Mouse (Mus musculus) megakaryocyte, embryonic 14.5 days (primary cell): Measurements from ENCODE around the gene Inka2. TPM values are rescaled to one million over a fixed set of nuclear protein-coding genes. Genes with fewer than 3 reads are reported as not detected.
"Not testable (repeated sequence)": the region's sequence is repeated elsewhere in the genome, so short reads cannot be mapped to it uniquely, and the experiment has no call there.

Experiments used
- H3K27me3 ChIP-seq: replicated peaks from 2 replicates; pipeline ENCODE3; 2012; ENCODE audit warnings: inconsistent platforms
- H3K36me3 ChIP-seq: replicated peaks from 2 replicates; pipeline ENCODE3; 2012; ENCODE audit warnings: low read length, inconsistent platforms, mixed read lengths
- H3K4me1 ChIP-seq: 2 replicates; pipeline ENCODE4 v1.6.1; 2012; ENCODE audit warnings: inconsistent platforms
- H3K4me3 ChIP-seq: replicated peaks from 2 replicates; pipeline ENCODE3; 2012; ENCODE audit warnings: moderate library complexity, mild to moderate bottlenecking, inconsistent platforms
- H3K9me3 ChIP-seq: 2 replicates; pipeline ENCODE4 v1.6.1; 2012; ENCODE audit warnings: inconsistent platforms
- FLI1 ChIP-seq: IDR thresholded peaks from 2 replicates; pipeline ENCODE4 v1.6.1; 2012; ENCODE audit warnings: low read length, inconsistent platforms, mixed read lengths
- GATA1 ChIP-seq: IDR thresholded peaks from 3 replicates; pipeline ENCODE4 v1.6.1; 2012; ENCODE audit warnings: mixed read lengths, low read length, inconsistent platforms, borderline replicate concordance
- polyA plus RNA-seq: library from polyadenylated mRNA; stranded (reverse); fragments of >175 nt; gene quantifications from 2 replicates; pipeline ENCODE4 v1.2.3, GENCODE M21; 2012; ENCODE audit warnings: low replicate concordance; ENCODE audit not compliant: insufficient read depth

Gene Inka2
- polyA plus RNA-seq, 1 experiment = 4.4 TPM

- no peaks in the 10 kb centered on the region for H3K9me3 ChIP-seq
- peaks cover 40% of the 10 kb centered on the region for H3K27me3 ChIP-seq
- H3K4me1 ChIP-seq = peaks cover 65% of the 10 kb centered on the region
- no peaks in the 10 kb centered on the region for H3K36me3 ChIP-seq
- H3K4me3 ChIP-seq = peak overlapping the region; percentile 19
- TF ChIP-seq FLI1 = no peak
- no peak for TF ChIP-seq GATA1
These were observed 7.8 kb upstream of the Inka2 start for GRCm38 (mm10) chr3:105696387-105697147.

DNA sequence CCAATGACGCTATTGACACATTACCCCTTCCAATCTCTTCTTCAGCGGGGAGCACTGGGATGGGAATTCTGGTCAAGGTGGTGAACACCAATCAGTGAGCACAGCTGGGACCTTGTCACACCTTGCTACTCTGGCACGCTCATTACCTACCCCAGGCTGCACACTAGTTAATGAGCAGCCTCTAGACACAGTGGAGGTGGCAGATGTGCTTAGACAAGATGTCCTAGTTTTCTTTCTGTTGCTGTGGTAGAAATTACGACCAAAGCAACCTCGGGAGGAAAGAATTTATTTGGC is 7.3 kb upstream of the Inka2 start:
- Histone ChIP-seq H3K36me3 (no peaks in the 10 kb centered on the region), H3K4me3 (no peak overlapping the region), H3K27me3 (peaks cover 38% of the 10 kb centered on the region), H3K9me3 (no peaks in the 10 kb centered on the region), H3K4me1 (peaks cover 70% of the 10 kb centered on the region)
- TF ChIP-seq GATA1 = no peak
- no peak for TF ChIP-seq FLI1

DNA sequence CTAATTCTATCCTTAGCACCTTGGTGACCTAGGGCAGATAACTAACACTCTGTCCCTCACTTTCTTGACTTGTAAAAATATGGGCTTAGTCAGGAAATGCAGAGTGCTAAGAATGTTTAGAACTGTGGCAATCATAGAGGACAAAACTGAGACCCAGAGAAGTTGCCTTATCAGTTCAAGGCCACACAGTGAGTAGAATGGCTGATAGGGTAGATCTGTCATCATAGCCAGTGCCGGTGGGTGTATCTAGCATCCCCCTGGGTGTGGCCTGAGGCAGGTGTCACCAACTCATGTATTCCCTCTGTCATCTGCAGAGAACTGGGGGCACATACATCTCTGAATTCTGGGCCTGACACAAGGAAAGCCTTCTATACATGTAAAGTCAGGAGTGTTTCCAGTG is 6.1 kb upstream of the Inka2 start:
- Histone ChIP-seq H3K9me3 (no peaks in the 10 kb centered on the region), H3K36me3 (no peaks in the 10 kb centered on the region), H3K4me1 (peaks cover 80% of the 10 kb centered on the region), H3K27me3 (peaks cover 34% of the 10 kb centered on the region), H3K4me3 (peak overlapping the region; percentile 0)
- TF ChIP-seq GATA1 = no peak
- no peak for TF ChIP-seq FLI1

DNA sequence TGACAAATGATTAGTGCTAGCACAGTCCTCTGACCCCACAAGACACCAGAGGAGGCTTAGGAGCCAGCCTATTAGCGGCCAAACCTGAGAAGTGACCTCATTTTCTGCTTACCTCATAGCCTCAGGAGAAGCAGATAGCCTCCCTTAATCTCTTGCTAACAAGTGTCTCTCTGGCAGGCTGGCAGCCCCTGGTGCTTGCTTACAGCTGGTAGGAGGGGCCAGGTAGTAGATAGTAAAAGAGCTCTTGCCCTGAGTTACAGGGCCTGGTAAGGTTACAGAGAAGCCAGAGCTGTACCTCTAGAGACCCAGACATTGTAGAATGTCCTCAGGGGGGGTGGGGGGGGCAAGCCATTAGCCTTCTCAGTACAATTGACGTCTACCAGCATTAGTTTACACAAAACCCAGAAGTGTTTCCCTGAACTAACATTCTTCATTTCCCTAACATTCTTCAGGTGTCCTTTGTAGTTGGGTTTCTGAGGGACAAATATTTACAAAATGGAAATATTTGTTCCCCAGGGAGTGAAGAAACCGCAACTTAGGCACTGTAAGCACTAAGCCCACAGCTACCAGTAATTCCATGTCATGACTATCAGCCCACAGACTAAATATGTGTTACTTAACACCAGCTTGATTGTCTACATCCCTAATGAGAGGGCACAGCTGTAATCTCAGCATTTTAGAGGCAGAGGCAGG is 5.0 kb upstream of the Inka2 start:
- H3K4me1 ChIP-seq = peaks cover 83% of the 10 kb centered on the region
- H3K4me3 ChIP-seq = no peak overlapping the region
- no peaks in the 10 kb centered on the region for H3K36me3 ChIP-seq
- H3K9me3 ChIP-seq = no peaks in the 10 kb centered on the region
- no peak for TF ChIP-seq FLI1
- H3K27me3 ChIP-seq = peaks cover 24% of the 10 kb centered on the region

- H3K36me3 ChIP-seq, H3K9me3 ChIP-seq: not testable (repeated sequence)
- H3K4me1 ChIP-seq = peaks cover 87% of the 10 kb centered on the region
- peak overlapping the region; percentile 91 for H3K4me3 ChIP-seq
- H3K27me3 ChIP-seq = peaks cover 22% of the 10 kb centered on the region
These were observed 3.6 kb upstream of the Inka2 start for GRCm38 (mm10) chr3:105700786-105701185.

DNA sequence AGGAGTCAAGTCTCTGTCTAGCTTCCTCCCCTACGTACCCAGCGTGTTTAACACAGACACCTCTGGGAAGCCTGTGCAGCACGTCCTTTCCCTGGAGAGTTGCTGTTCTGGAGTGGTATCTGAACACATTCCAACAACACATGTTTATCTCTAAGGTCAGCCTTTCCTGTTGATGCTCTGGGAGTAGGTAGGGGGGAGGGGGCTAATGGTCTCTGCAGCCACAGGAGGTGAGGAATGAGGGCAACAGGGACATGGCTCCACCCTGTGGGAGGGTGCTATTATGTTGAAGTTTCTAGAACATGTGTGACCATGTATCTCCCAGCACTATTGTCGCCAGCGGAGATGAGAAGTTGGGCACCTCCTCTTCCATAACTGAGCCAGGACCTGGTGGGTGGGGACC is 3.0 kb upstream of the Inka2 start:
- no peak for TF ChIP-seq GATA1
- no peak for TF ChIP-seq FLI1
- Histone ChIP-seq H3K4me1 (peaks cover 87% of the 10 kb centered on the region), H3K27me3 (peaks cover 21% of the 10 kb centered on the region), H3K9me3 (no peaks in the 10 kb centered on the region), H3K36me3 (peaks cover 4% of the 10 kb centered on the region), H3K4me3 (peak overlapping the region; percentile 91)

- Histone ChIP-seq H3K4me3 (peak overlapping the region; percentile 24), H3K27me3 (peaks cover 17% of the 10 kb centered on the region), H3K36me3 (peaks cover 19% of the 10 kb centered on the region), H3K4me1 (peaks cover 94% of the 10 kb centered on the region), H3K9me3 (no peaks in the 10 kb centered on the region)
- TF ChIP-seq FLI1 (no peak), GATA1 (no peak)
These were observed 828 bp upstream of the Inka2 start for GRCm38 (mm10) chr3:105703571-105703970.

GRCm38 (mm10) chr3:105705061-105705549 is 706 bp downstream of the Inka2 start:
- Histone ChIP-seq H3K27me3 (peaks cover 19% of the 10 kb centered on the region), H3K4me3 (peak overlapping the region; percentile 95), H3K9me3 (no peaks in the 10 kb centered on the region), H3K36me3 (peaks cover 31% of the 10 kb centered on the region), H3K4me1 (peaks cover 93% of the 10 kb centered on the region)
- TF ChIP-seq FLI1 (no peak), GATA1 (no peak)

DNA sequence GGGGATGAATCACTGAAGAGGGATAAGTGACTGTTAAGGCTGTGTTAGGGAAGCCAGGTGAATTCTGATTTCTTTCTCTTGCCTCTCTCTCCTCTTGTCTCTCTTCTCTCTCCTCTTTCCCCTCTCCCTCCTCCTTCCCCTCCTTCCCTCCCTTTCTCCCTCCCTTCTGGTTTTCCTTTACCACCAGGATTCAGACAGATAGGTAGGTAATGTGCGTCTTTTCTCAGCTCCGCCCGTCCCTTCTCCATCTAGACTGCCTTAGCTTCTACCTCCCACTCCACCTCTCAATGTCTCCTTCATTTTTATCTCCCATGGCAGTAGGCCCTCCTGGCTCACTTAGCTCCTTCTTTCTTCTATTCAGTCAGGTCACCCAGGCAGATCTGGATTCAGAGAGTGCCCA is 1.2 kb downstream of the Inka2 start:
- H3K36me3 ChIP-seq = peaks cover 35% of the 10 kb centered on the region
- peaks cover 19% of the 10 kb centered on the region for H3K27me3 ChIP-seq
- H3K4me1 ChIP-seq = peaks cover 93% of the 10 kb centered on the region
- peak overlapping the region; percentile 95 for H3K4me3 ChIP-seq
- no peaks in the 10 kb centered on the region for H3K9me3 ChIP-seq
- TF ChIP-seq FLI1 = no peak
- TF ChIP-seq GATA1 = no peak

DNA sequence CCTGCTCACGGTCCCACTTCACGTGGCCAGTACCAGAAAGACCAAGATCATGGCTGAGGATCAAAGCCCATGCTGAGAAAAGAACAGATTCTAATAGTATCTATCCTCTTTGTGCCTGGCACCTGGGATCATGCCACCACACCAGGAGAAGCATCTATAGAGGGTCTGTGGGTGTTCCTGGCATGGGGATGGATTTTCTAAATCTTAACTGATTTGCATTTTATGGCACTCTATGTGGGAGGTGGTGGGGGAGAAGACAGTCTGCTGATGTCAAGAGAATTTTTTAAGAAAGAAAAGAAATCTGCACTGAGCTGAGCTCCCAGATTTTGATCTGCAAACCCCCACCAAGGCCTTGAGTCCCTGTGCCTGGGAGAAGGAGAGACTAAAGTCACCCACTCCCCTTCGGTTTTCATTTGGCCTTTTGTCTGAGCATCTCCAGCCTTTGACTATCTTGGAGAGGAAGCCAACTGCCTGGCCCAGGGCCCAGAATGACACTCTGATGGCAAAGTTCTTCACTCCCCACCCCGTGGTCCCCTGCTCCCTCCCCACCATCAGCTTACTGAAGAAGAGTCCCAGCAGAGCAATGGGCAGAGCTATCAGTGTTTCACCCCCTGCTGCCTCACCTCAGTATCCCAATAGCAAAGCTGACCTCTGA is 2.1 kb downstream of the Inka2 start:
- peaks cover 45% of the 10 kb centered on the region for H3K36me3 ChIP-seq
- H3K4me1 ChIP-seq = peaks cover 93% of the 10 kb centered on the region
- H3K4me3 ChIP-seq = peak overlapping the region; percentile 95
- H3K9me3 ChIP-seq = no peaks in the 10 kb centered on the region
- no peak for TF ChIP-seq GATA1
- no peak for TF ChIP-seq FLI1
- H3K27me3 ChIP-seq = peaks cover 19% of the 10 kb centered on the region
